Mouse (Mus musculus) v-Abl transformed pro-B cells (cell line): ENCODE results near the gene Mrfap1.
"Not testable (repeated sequence)": the region's sequence is repeated elsewhere in the genome, so short reads cannot be mapped to it uniquely, and the experiment has no call there.

Experiments used
- in situ Hi-C, 2 experiments: fragments of 400-800 bp; cut with MboI; formaldehyde crosslinking; loops; one replicate each; pipeline ENCODE4 v1.15.1; 2025; ENCODE audit not compliant: unreplicated experiment in 2 of 2

Gene Mrfap1

DNA sequence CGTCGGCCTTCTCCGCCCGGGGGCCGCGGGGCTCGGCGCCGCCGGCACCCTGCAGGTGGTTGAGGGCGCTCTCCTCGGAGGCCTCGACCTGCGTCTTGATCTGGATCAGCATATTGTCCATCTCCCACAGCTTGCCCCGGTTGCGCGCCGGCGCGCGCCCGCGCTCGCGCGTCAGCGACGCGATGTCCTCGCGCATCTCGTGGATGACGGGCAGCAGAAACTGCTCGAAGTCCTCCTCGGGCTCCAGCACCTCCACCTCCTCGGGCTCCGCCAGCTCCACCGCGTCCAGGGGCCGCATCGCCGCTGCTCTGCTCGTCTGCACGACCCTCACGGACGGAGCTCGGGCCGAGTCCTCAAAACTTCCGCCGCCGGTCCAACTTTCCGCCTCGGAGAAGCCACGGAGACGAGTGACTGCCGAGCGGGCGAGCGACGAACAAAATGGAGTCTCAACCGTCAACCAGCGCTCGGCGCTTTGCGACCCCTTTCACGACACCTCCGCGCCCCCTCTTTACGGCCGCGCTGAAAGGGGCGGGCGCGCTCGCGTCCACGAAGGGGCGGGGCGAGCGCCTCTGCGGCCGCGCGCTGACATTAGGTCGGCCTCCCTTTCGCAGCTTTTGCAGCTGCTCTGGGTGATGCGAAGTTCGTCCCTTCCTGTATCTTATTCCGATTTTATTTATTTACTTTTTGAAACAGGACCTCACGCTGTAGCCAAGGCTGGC, at the start of gene Mrfap1:
Gene Mrfap1, minus strand, starts transcription at position 477 of the 719 bp plus-strand sequence.
- in situ Hi-C loops, result not testable (repeated sequence)

DNA sequence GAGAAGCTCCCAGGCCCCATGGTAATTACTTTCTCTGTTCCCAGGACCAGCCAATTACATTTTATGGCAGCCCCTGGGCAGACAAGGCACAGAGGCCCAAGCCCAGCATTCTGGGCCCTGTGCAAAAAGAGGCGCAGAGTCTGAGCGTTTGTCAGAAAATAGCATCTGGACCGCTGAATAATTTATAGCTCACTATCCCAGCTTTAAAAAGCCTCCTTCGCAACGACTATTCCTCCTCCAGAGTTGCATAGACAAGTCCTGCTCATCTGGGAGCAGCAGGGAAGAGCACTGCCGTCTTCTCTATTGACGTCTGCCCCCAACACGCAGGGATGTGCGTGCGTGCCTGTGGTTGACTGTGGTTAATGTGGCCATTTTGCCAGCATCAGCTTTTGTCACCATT, 47.9 kb upstream of the Mrfap1 start:
- in situ Hi-C loops, result loop anchor here in 1 of 2 experiments (10.0 kb wide), 1 partner anchor 440 kb away; no protein-coding TSS in a partner anchor

DNA sequence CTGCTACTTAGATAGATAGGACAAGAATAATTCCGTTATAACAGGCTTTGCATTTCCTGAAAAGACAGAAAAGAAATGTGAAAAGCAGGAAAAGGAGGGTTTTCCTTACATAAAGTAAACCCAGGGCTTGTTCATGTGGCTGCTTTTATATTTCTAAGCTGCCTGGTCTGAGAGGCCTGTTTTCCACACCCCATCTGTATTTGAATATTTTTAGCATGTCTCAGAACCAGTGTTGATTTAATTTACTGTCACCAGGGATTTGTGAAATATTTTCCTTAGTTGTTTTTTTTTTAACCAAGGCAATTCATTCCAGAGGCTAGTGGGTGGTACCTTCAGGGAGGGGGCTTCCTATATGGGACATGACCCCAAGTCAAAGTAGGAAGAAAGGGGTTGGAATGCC, 45.1 kb upstream of the Mrfap1 start:
- in situ Hi-C loops, result loop anchor here in 1 of 2 experiments (10.0 kb wide), 1 partner anchor 443 kb away; no protein-coding TSS in a partner anchor

DNA sequence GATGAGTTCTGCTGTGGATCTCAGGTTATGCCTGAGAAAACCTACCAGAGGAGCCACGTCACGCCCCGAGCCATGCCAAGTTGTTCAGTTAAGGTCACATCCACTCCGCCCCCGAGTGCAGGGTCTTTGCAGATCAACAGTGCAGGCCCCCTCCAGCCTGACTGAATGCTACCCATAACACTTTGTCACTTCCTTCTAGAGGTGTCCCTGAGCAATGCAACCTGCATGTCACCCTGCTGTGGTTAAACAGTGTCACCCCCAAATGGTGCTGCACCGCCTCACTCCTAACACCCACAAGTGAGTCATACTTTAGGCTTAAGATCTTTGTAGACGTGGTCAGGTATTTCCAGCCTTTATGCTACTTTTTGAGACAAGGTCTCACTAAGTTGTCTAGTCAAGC, 43.5 kb upstream of the Mrfap1 start:
- in situ Hi-C loops, result loop anchor here in 1 of 2 experiments (10.0 kb wide), 1 partner anchor 445 kb away; no protein-coding TSS in a partner anchor

DNA sequence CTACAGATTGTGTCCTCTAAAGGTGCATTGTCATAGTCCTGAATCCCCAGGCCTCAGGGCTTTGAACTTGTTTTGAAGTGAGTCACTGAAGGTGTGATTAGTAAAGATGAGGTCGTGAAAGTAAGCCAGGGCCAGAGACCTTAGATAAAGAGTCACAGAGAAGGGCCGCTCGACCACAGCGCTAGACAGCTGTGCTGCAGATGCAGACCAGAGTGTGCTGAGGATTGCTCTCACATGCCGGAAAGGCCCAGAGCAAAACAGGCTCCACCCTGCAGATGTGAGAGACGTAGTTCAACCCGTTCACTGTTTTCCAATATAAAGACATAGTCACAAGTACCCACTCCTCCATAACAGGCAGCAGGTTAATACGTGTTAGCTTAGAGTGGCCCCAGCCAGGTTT, 43.0 kb upstream of the Mrfap1 start:
- in situ Hi-C loops, result loop anchor here in 1 of 2 experiments (10.0 kb wide), 1 partner anchor 445 kb away; no protein-coding TSS in a partner anchor

DNA sequence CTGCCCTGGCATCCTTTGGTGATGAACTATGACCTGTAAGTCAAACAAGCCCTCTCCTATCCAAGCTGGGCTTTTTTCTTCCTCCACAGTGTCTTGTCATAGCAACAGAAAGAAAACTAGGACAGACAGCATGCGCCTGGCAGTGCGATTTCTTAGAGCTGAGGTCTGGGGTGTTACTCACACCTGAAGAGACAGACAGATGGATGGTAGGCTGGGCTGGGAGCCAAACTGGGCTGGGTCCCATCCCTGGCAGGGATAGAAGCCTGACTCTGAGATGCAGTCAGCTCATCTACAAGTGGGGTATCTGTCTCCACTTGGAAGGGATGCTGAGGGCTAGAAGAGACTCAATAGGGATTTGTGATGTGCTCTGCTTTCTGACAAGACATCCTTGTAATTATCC, 42.5 kb upstream of the Mrfap1 start:
- in situ Hi-C loops, result no loop called here

DNA sequence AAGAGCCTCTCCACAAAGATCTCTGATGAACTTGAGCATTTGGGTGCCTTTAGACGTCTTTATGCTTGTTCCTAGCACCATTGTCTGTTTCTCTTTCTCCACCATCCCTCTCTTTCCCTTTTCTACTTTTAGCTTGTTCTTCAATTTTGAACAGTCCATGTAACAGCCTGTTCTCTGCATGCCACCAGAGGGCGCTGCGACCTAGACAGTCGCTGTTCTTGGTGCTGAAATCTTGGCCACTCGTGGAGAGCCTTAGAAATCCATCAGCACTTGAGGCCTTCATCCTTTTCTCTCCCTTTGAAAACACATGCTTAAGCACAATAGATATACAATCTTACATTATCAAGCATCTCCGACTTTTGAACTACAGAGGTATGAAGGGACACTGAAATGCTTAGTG, 39.4 kb upstream of the Mrfap1 start:
- in situ Hi-C loops, result no loop called here

DNA sequence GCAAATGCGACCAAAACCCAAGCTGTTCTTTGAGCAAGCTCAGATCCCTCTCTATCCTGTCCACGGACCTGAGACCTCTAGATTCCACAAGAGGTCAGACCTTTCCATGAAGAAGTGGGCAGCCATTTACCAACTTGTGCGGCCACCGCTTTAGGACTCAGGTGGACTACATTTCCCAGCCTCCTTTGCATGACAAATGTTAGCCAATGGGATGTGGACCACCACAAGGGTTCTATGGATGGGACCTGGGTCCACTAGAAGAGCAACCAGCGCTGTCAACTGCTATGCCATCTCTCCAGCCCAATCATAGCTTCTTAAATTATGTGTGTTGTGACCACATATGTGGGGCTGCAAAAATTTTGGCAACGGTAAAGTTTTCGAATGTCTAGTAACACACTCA, 34.7 kb upstream of the Mrfap1 start:
- in situ Hi-C loops, result no loop called here

DNA sequence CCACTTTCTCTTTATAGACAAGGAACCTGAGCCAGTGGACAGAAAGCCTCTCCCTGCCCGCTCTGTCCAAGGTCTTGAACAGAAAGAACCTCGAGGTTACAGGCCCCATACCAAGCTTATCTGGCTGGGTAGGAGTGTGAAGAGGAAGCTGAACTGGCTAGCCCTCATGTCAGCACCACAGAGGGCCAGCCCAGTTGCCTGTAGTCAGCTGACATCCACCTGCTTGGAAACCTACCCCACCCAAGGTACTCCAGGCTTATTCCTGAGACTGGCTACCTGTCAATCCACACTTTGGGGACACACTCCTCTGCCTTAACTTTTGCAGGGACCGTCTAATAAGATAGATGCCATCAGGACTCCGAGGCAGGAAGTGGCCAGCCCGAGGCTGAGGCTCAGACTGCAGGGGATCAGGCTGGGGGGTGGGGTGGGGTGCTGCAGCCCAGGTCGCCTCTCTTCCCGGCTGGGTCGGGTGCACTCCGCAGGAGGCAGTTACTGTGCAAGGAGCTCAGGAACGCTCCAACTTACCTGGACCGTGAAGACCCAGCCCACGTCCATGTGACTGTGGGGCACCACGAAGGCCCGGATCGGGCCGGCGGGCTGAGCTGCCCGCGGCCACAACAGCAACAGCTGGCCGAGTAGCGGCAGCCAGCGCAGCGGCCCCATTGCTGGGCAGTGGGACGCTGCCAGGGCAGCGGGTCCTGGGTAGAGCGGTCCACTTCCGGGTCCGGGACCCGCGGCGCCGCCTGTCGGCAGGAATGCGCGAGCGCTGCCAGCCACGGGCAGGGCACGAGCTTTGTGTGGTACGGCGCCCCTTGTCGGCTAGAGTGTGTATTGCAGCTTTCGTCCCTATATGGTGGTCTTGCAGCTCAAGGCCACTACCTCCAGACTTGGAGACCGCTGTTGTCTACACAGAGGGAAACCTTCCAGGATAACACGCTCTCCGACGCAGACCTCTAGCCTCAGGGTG, 33.6 kb upstream of the Mrfap1 start, which contains the start of gene Man2b2:
Gene Man2b2, minus strand, starts transcription at position 741 of the 967 bp plus-strand sequence.
- in situ Hi-C loops, result no loop called here

DNA sequence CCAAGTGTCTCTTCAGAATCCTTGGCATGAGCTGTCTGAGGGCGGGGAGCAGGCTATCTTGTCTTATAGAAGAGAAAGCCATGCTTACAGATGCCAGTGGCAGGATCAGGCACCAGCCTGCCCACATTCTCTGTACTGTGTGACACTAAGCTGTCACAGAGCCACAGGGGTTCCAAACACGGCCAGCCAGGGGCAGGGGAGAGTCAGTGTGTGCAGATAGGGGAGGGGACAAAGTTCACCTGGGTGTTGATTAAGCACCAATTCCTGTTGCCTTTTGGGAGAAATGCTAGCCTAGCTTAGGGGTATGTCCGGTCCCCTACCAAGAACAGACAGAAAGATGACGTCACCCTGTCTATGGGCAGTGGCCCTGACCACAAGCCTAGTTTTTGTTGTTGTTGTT, 32.5 kb upstream of the Mrfap1 start:
- in situ Hi-C loops, result no loop called here

DNA sequence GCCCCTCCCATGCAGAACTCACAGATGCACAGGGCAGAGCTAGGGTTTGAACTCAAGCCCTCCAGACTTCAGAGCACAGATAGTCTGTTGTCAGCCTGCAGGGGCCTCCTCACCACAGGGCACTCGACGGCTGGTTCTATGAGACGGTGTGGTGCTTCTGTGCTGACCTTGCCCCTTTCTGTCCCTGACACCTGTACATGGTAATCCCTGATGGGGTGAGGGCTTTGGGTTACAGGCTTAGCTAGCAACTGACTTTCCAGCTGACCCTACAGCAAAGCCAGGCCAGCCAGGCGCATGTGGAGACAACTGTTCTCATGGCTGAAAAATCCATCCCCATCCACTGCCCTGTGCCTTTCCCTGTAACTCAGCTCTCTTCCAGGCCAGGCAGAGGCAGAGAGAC, 26.3 kb upstream of the Mrfap1 start:
- in situ Hi-C loops, result no loop called here

DNA sequence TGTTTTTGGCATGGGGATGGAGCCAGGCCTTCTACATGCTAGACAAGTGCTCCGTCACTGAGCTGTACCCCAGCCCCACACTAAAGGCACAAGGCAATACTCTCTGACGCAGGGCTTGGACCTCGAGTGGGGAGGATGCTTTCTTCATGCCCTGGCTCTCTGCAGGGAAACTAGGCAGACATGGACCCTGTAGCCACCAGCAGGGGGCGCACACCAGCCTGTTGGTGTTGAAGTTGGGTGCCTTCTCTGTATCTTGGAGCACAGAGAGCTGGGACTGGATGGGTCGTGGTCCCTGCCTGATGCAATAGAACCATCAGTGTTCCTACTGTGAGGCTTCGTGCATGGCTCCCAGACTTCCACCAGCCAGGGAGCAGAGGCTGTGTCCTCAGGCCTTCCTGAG, 23.6 kb upstream of the Mrfap1 start:
- in situ Hi-C loops, result no loop called here

DNA sequence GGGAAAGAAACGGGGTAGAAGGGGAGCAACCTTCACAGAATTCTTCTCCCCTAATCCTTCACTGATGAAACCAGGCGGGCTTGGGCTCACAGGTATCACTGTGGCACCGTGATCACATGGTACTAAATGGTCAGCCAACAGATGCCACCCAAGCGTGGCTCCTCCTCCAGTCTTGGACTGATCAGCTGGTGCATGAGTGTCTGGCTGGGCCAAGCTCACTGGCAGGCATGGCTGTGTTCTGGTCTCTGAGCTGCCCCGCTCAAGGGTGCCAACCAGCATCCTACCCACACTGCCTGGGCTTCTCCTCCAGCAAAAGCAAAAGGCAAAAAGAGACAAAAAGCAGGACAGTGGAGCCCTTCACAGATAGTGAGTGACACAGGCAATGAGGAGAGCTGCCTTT, 23.2 kb upstream of the Mrfap1 start:
- in situ Hi-C loops, result no loop called here

DNA sequence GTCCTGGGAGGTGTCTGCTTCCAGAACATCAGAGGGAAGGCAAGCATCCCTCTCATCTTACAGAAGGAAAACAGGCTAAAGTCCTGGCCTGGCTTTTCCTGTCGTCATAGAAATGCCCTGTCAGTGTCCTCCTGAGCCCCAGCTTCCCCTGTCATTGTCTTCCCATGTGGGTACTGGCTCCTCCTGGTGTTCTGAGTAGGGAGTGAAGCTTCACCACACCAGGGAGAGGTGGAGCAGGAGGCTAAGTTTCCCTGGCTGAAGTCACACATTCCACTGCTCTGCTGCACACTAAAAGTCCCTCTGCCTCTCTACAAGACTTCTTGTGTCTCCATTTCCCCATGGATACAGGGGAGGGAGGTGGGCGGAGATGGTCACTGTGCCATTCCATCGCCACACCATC, 21.2 kb upstream of the Mrfap1 start:
- in situ Hi-C loops, result no loop called here

DNA sequence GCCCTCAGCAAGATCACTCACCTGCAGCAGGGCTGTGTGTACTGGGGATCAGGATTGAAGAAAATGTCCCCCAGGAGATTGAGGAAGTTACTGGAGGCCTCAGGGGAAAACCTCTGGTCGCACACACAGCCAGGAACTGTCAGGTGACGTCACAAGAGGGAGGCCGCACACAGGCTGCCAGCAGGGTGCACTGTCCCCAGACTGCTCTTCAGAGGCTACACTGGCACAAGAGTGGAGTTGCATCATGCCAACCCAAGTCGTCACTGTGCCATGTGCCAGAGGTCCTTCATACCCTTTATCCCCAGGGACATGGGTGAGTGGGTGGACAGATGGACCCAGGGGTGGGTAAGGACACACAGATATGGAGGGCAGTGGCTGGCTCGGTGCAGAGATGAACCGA, 18.0 kb upstream of the Mrfap1 start:
- in situ Hi-C loops, result no loop called here

DNA sequence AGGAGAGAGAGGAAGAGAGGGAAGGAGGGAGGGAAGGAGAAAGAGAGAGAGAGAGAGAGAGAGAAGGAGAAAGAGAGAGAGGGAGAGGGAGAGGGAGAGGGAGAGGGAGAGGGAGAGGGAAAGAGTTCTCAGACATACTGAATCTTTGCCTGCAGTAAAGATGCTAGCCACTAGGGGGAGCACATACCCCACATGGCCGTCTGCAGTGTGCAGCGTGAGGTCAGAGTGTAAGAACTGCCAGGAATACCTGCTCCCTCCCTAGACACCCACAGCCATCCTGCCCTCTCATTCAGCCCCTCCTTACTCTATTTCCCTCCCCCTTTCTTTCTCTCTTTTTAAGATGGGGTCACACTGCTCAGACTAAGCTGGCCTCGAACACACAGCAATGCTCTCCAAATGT, 14.8 kb upstream of the Mrfap1 start:
- in situ Hi-C loops, result no loop called here

DNA sequence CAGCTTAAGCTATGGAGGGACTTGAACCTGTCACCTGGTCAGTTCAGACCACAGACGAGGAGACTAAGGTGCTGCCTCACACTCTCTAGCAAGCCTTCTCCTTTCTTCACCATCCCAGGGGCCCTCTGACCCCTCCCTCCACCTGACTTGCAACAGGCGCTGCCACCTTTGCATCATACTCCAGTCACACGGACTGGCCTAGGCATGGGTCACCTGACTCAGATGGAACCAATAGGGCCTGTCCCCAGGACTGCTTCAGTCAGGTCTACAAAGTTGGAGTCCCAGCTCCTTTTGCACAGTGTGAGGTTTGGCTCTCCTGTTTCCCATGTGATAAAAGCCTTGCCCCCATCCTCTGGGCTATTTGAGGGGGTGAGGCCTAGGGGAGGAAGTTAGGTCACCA, 14.1 kb upstream of the Mrfap1 start:
- in situ Hi-C loops, result no loop called here

DNA sequence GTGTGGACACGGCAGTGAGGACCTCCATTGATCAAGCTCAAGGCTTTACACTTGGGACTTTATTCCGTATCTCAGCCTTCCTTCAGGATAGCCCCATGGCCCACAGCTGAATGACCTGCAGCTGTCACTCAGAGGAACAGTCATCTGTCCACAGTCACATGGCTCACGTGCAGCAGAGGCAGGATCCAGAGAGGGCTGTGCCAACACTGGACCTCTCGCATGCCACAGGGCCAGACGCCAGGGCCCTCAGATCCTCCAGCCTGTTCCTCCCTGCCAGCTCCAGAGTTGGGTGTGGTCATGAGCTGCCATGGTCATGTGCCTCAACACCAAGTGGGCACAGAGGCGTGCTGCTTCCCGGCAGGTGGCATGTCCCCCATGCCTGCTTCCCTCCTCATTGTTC, 12.6 kb upstream of the Mrfap1 start:
- in situ Hi-C loops, result no loop called here

DNA sequence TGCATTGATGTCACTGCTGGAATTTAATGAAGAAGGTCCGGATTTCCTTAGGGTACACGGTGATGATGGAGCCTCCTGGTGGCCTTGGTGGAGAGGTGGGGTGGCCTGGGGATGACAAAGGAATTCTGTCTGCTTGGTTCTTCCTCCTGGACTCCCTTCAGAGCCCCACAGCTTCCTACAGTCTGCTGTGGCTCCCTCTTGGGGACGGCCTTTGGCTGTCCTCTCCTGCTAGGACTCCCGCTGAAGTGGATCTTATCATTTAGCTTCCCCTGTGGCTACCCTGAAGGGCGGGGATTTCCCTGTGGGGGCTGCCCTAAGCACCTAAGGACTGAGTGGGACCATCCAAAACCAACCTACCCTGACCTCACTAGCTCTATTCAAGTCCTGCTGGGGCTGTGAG, 10.5 kb upstream of the Mrfap1 start:
- in situ Hi-C loops, result no loop called here

DNA sequence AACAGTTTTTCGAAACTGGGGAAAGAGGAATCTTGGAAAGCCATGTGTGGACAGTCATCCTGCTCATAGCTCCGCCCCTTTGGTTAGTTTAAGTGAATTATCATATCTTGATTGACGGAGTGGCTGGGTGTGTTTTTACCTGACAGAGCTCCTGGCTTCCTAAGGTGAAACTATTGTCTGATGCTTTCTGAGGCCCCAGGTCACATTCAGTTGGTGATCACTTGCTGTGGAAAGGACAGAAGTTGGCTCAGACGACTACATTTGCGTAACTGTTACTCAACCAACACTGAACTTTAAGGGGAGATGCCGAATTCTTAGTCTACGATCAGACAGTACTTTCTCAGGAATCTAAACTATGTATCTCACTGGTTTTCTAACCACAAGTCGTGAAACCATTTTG, 719 bp upstream of the Mrfap1 start:
- in situ Hi-C loops, result no loop called here

DNA sequence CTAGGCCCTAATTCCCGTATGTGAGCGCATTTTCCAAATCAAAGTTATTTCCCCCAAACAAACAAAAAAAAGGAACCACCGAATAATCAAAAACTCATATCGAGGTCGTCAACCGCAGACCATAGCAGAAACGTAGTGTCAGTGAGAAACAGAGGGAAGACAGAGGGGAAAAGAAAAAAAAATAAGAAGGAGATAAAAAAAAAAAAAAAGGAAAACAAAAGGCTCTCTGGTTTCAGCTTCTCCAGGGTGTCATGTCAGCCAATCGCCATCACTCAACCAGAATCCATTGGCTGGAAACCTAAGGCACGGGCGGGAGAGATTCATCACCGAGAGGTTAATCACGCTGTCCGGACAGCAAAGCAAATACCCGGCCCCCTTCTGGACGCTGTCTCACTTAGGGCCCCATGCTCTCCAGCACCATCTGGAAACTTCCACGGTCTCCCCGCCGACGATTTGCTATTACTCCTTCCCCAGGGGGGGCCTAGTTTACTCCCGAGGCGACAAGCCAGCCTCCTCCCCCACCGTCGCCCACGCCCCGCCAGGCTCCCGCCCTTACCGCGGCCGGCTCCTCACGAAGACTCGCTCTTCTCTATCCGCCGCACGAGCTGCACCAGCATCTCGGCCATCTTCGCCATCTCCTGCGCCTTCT, 801 bp downstream of the Mrfap1 start:
- in situ Hi-C loops, result not testable (repeated sequence)
